Mouse (Mus musculus) heart, embryonic 15.5 days (tissue): ENCODE results near the gene Trim39. TPM values are rescaled to one million over a fixed set of nuclear protein-coding genes. Genes with fewer than 3 reads are reported as not detected.
"Not testable (repeated sequence)": the region's sequence is repeated elsewhere in the genome, so short reads cannot be mapped to it uniquely, and the experiment has no call there.

Experiments
- ATAC-seq: fragments of 200-750 bp; cut with Nextera tagmentation; replicated peaks from 2 replicates; pipeline ENCODE4 v1.8.0; 2017; ENCODE audit warnings: low read depth, moderate TSS enrichment; ENCODE audit not compliant: insufficient number of reproducible peaks, insufficient read depth, low FRiP score
- H3K27ac ChIP-seq: fragments of 300-500 bp; sonication (generic); 2 replicates; pipeline ENCODE4 v1.5.1; 2015; ENCODE audit warnings: mild to moderate bottlenecking, inconsistent platforms
- H3K27me3 ChIP-seq: fragments of 300-500 bp; sonication (generic); 2 replicates; pipeline ENCODE4 v1.6.1; 2015; ENCODE audit warnings: inconsistent platforms
- H3K36me3 ChIP-seq: fragments of 300-500 bp; sonication (generic); 2 replicates; pipeline ENCODE4 v1.6.1; 2015; ENCODE audit warnings: mild to moderate bottlenecking, inconsistent platforms
- H3K4me1 ChIP-seq: fragments of 300-500 bp; sonication (generic); replicated peaks from 2 replicates; pipeline ENCODE4 v1.6.1; 2015; ENCODE audit warnings: inconsistent platforms
- H3K4me2 ChIP-seq: fragments of 300-500 bp; sonication (generic); 2 replicates; pipeline ENCODE4 v1.6.1; 2015; ENCODE audit warnings: inconsistent platforms, mild to moderate bottlenecking, moderate library complexity
- H3K4me3 ChIP-seq: fragments of 300-500 bp; sonication (generic); 2 replicates; pipeline ENCODE4 v1.5.1; 2015; ENCODE audit warnings: mild to moderate bottlenecking, inconsistent platforms
- H3K9ac ChIP-seq: fragments of 300-500 bp; sonication (generic); 2 replicates; pipeline ENCODE4 v1.6.1; 2015; ENCODE audit warnings: mild to moderate bottlenecking, inconsistent platforms
- H3K9me3 ChIP-seq: fragments of 300-500 bp; sonication (generic); replicated peaks from 2 replicates; pipeline ENCODE4 v1.6.1; 2016; ENCODE audit warnings: inconsistent platforms
- WGBS: fragments of 180-500 bp; shearing (Covaris S2); methylation state at CpG from one replicate; pipeline ENCODE4 v1.1.7; 2015; ENCODE audit warnings: mixed read lengths; 5-methylcytosine and 5-hydroxymethylcytosine counted together
- polyA plus RNA-seq: library from polyadenylated mRNA; unstranded; fragments of >200 nt; fragmentation: Nextera tagmentation; extraction: Ambion mirVana; gene quantifications from 2 replicates; pipeline ENCODE4 v1.2.1, GENCODE M21; 2015

The Trim39 gene
- 9.1 and 11.1 TPM in 2 replicates for polyA plus RNA-seq

GRCm38 (mm10) chr17:36271586-36272256, at the start of gene Trim39:
Gene Trim39, minus strand, starts transcription at chr17:36272247.
- peak; percentile 80 for ATAC-seq
- Histone ChIP-seq H3K4me1 (peaks cover 22% of the 10 kb centered on the region), H3K36me3 (peaks cover 9% of the 10 kb centered on the region), H3K27me3 (no peaks in the 10 kb centered on the region), H3K27ac (peak within 1 kb of the TSS; percentile 90), H3K4me3 (peak within 1 kb of the TSS; percentile 91), H3K9me3 (no peaks in the 10 kb centered on the region), H3K4me2 (peak within 1 kb of the TSS; percentile 81), H3K9ac (peak within 1 kb of the TSS; percentile 98)
- WGBS, result 1% methylated on average over 43 of the region's 43 CpGs

GRCm38 (mm10) chr17:36315689-36316253, 43.7 kb upstream of the Trim39 start:
- Histone ChIP-seq H3K27ac (no peak overlapping the region), H3K36me3 (no peaks in the 10 kb centered on the region), H3K4me1 (no peaks in the 10 kb centered on the region), H3K27me3 (0 out of 2 replicates have a peak, but pooled peaks cover 8% of the 10 kb centered on the region), H3K9ac (no peak overlapping the region), H3K9me3 (no peaks in the 10 kb centered on the region), H3K4me2 (peak overlapping the region; percentile 90), H3K4me3 (peak overlapping the region; percentile 62)
- WGBS, result 33% methylated on average over 5 of the region's 5 CpGs
- ATAC-seq, result no peak

- Histone ChIP-seq H3K27me3 (0 out of 2 replicates have a peak, but pooled peaks cover 8% of the 10 kb centered on the region), H3K4me2 (peak overlapping the region; percentile 90), H3K9me3 (no peaks in the 10 kb centered on the region), H3K27ac (0 out of 2 replicates have a peak overlapping the region, but pooled peaks have one; percentile 12), H3K36me3 (no peaks in the 10 kb centered on the region), H3K4me1 (no peaks in the 10 kb centered on the region), H3K4me3 (peak overlapping the region; percentile 62), H3K9ac (peak overlapping the region; percentile 52)
- ATAC-seq, result no peak
- under 1% methylated on average over 19 of the region's 19 CpGs for WGBS
These were observed 43.1 kb upstream of the Trim39 start for GRCm38 (mm10) chr17:36315041-36315688.

GRCm38 (mm10) chr17:36314511-36314910, 42.5 kb upstream of the Trim39 start:
- Histone ChIP-seq H3K9ac (no peak overlapping the region; the same call in 1 of the 2 replicates), H3K4me3 (peak overlapping the region; percentile 62), H3K36me3 (no peaks in the 10 kb centered on the region), H3K9me3 (no peaks in the 10 kb centered on the region), H3K27ac (no peak overlapping the region), H3K4me2 (peak overlapping the region; percentile 90), H3K4me1 (no peaks in the 10 kb centered on the region), H3K27me3 (0 out of 2 replicates have a peak, but pooled peaks cover 8% of the 10 kb centered on the region)
- ATAC-seq, result no peak
- 4% methylated on average over 9 of the region's 9 CpGs for WGBS

GRCm38 (mm10) chr17:36309293-36309692, 37.2 kb upstream of the Trim39 start:
- Histone ChIP-seq H3K4me1 (no peaks in the 10 kb centered on the region), H3K4me3 (no peak overlapping the region), H3K27me3 (no peaks in the 10 kb centered on the region), H3K27ac (no peak overlapping the region), H3K9me3 (no peaks in the 10 kb centered on the region), H3K36me3 (no peaks in the 10 kb centered on the region), H3K4me2 (no peak overlapping the region), H3K9ac (no peak overlapping the region)
- ATAC-seq, result no peak
- WGBS, result 40% methylated on average over 1 of the region's 1 CpGs

- H3K27ac ChIP-seq, H3K9me3 ChIP-seq, H3K27me3 ChIP-seq, H3K4me1 ChIP-seq, H3K36me3 ChIP-seq, H3K9ac ChIP-seq, H3K4me2 ChIP-seq, ATAC-seq, H3K4me3 ChIP-seq: not testable (repeated sequence)
- WGBS, result 1% methylated on average over 3 of the region's 3 CpGs
These were observed 36.8 kb upstream of the Trim39 start for GRCm38 (mm10) chr17:36308855-36309254.

- 74% methylated on average over 2 of the region's 2 CpGs for WGBS
- Histone ChIP-seq H3K9ac (no peak within 1 kb of the TSS), H3K4me2 (no peak within 1 kb of the TSS), H3K36me3 (peaks cover 3% of the 10 kb centered on the region; the same call in 1 of the 2 replicates), H3K27ac (no peak within 1 kb of the TSS), H3K4me3 (no peak within 1 kb of the TSS), H3K9me3 (no peaks in the 10 kb centered on the region), H3K27me3 (no peaks in the 10 kb centered on the region), H3K4me1 (no peaks in the 10 kb centered on the region)
- no peak for ATAC-seq
These were observed 14.3 kb upstream of the Trim39 start, which contains the start of gene H2-M10.2 for GRCm38 (mm10) chr17:36286390-36286789. Gene H2-M10.2, minus strand, starts transcription at chr17:36286490.

GRCm38 (mm10) chr17:36281521-36282245, 9.6 kb upstream of the Trim39 start:
- no peak overlapping the region for H3K9ac ChIP-seq
- H3K27ac ChIP-seq, result no peak overlapping the region
- 88% methylated on average over 4 of the region's 4 CpGs for WGBS
- H3K4me3 ChIP-seq, result no peak overlapping the region
- no peaks in the 10 kb centered on the region for H3K27me3 ChIP-seq
- no peaks in the 10 kb centered on the region for H3K4me1 ChIP-seq
- H3K4me2 ChIP-seq, result no peak overlapping the region
- H3K36me3 ChIP-seq, result peaks cover 20% of the 10 kb centered on the region
- no peaks in the 10 kb centered on the region for H3K9me3 ChIP-seq
- ATAC-seq, result no peak

- H3K27me3 ChIP-seq, result no peaks in the 10 kb centered on the region
- H3K9me3 ChIP-seq, result no peaks in the 10 kb centered on the region
- H3K4me1 ChIP-seq, result peaks cover 22% of the 10 kb centered on the region
- no peak for ATAC-seq
- WGBS, result 84% methylated on average over 4 of the region's 4 CpGs
- H3K27ac ChIP-seq, result no peak overlapping the region
- no peak overlapping the region for H3K4me3 ChIP-seq
- H3K4me2 ChIP-seq, result no peak overlapping the region
- no peak overlapping the region for H3K9ac ChIP-seq
- H3K36me3 ChIP-seq, result peaks cover under 1% of the 10 kb centered on the region; the same call in 1 of the 2 replicates
These were observed 2.7 kb upstream of the Trim39 start for GRCm38 (mm10) chr17:36274776-36275175.

- no peak for ATAC-seq
- Histone ChIP-seq H3K36me3 (no peaks in the 10 kb centered on the region; the same call in 1 of the 2 replicates), H3K4me1 (peaks cover 22% of the 10 kb centered on the region), H3K9ac (no peak overlapping the region), H3K27me3 (no peaks in the 10 kb centered on the region), H3K4me2 (no peak overlapping the region), H3K9me3 (no peaks in the 10 kb centered on the region), H3K27ac (no peak overlapping the region), H3K4me3 (no peak overlapping the region)
- 80% methylated on average over 4 of the region's 4 CpGs for WGBS
These were observed 1.7 kb upstream of the Trim39 start for GRCm38 (mm10) chr17:36273796-36274195.
